Mouse (Mus musculus) heart, adult 2 months (tissue): ENCODE results near the gene Ccdc9. TPM values are rescaled to one million over a fixed set of nuclear protein-coding genes. Genes with fewer than 3 reads are reported as not detected.

Experiments used
- DNase-seq, 2 experiments: peaks; one replicate each; pipeline ENCODE4 v3.0.0; 2021
- H3K27ac ChIP-seq: fragments of 200-600 bp; 2 replicates; pipeline ENCODE4 v1.8.1; 2022
- H3K27me3 ChIP-seq: fragments of 200-500 bp; 2 replicates; pipeline ENCODE4 v1.6.1; 2012; ENCODE audit warnings: mild to moderate bottlenecking, low read length, inconsistent platforms, mixed read lengths; ENCODE audit not compliant: control insufficient read depth, insufficient read depth
- H3K36me3 ChIP-seq: fragments of 200-500 bp; 2 replicates; pipeline ENCODE4 v1.6.1; 2012; ENCODE audit warnings: low read length, inconsistent platforms; ENCODE audit not compliant: control insufficient read depth, insufficient read depth
- H3K4me1 ChIP-seq: fragments of 200-500 bp; 2 replicates; pipeline ENCODE4 v1.6.1; 2011; ENCODE audit warnings: low read length; ENCODE audit not compliant: control insufficient read depth, insufficient read depth
- H3K4me3 ChIP-seq: fragments of 200-600 bp; 2 replicates; pipeline ENCODE4 v1.8.1; 2022
- H3K79me2 ChIP-seq: fragments of 200-500 bp; replicated peaks from 2 replicates; pipeline ENCODE4 v1.6.1; 2012; ENCODE audit warnings: mild to moderate bottlenecking, inconsistent platforms, low read length, moderate library complexity, mixed read lengths; ENCODE audit not compliant: control insufficient read depth, insufficient read depth
- H3K9ac ChIP-seq: fragments of 200-500 bp; 2 replicates; pipeline ENCODE4 v1.6.1; 2012; ENCODE audit warnings: low read depth, mild to moderate bottlenecking, control low read depth, inconsistent platforms, low read length, mixed read lengths
- CTCF ChIP-seq: fragments of 200-600 bp; IDR thresholded peaks from 2 replicates; pipeline ENCODE4 v1.8.1; 2022; ENCODE audit warnings: antibody characterized with exemption, mild to moderate bottlenecking, moderate library complexity
- EP300 ChIP-seq: fragments of 200-500 bp; IDR thresholded peaks from 2 replicates; pipeline ENCODE4 v1.6.1; 2011; ENCODE audit warnings: low read depth, low read length, control low read depth; ENCODE audit not compliant: insufficient read depth
- POLR2A ChIP-seq: fragments of 200-500 bp; IDR thresholded peaks from 2 replicates; pipeline ENCODE4 v1.6.1; 2011; ENCODE audit warnings: mild to moderate bottlenecking, low read depth, low read length, control low read depth; ENCODE audit not compliant: insufficient read depth
- WGBS: fragments of 180-500 bp; shearing (Covaris S2); methylation state at CpG from one replicate; pipeline ENCODE4 v1.1.7; 2018; 5-methylcytosine and 5-hydroxymethylcytosine counted together
- intact Hi-C: fragments of 180-260 bp; cut with DNase I; formaldehyde crosslinking; loops from one replicate; pipeline ENCODE4 v1.15.1; 2025
- polyA plus RNA-seq: library from polyadenylated mRNA; depleted of rRNA; stranded (reverse); fragments of >200 nt; gene quantifications from 2 replicates; pipeline ENCODE4 v1.2.3, GENCODE M21; 2012
- total RNA-seq, 2 experiments: library from RNA; stranded (reverse); gene quantifications; 2 replicates each; pipeline ENCODE4 v1.2.3; 2021

Gene Ccdc9
- total and polyA plus RNA-seq, 3 experiments: 21.8 to 46.7 (median 33.1) TPM

DNA sequence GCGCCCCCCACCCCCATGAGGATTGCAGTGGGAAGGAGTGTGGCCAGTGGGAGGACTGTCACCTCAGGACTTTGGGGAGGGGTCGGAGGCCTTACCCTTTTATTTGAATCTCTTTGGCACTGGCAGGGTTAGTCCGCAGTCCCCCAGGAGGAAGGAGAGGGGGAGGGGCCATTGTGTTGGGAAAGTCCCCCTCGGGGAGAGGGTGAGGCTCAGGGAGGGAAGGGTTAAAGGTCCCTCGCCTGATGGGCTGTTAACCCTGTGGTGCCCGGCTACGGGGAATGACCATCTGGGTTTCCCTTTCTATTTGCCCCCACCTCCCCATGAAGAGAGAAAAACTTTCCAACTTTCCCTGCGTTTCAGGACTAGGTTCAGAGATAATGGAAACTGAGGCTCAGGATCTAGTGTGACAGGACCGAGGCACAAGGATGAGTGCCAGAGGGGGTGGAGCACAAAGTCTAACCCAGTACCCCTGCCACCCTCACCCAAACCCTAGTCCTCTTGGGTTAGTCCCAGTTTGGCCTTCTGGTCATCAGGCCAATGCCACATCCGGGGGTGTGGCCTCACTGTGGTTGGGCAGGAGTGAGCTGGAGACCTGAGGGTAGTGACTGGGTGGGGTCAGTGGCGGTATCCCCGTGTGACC, 26.2 kb upstream of the Ccdc9 start:
- Histone ChIP-seq H3K27ac (peak overlapping the region; percentile 100), H3K9ac (peak overlapping the region; percentile 100), H3K79me2 (no peaks in the 10 kb centered on the region), H3K36me3 (no peaks in the 10 kb centered on the region), H3K27me3 (no peaks in the 10 kb centered on the region), H3K4me3 (peak overlapping the region; percentile 83), H3K4me1 (peaks cover 12% of the 10 kb centered on the region)
- WGBS: 0% methylated on average over 12 of the region's 12 CpGs
- intact Hi-C loops: loop anchor here (1.0 to 10.0 kb wide), 3 partner anchors 89 to 422 kb away; partner anchors contain the start of genes Ap2s1 and Tmem160
- peak; percentile 84 to 88 for DNase-seq
- TF ChIP-seq EP300: no peak
- no peak for TF ChIP-seq CTCF
- TF ChIP-seq POLR2A: peak; percentile 72

- Histone ChIP-seq H3K36me3 (no peaks in the 10 kb centered on the region), H3K27ac (peak overlapping the region; percentile 100), H3K4me1 (peaks cover 12% of the 10 kb centered on the region), H3K79me2 (no peaks in the 10 kb centered on the region), H3K4me3 (peak overlapping the region; percentile 83), H3K27me3 (no peaks in the 10 kb centered on the region), H3K9ac (peak overlapping the region; percentile 100)
- intact Hi-C loops: loop anchor here (10.0 kb wide), 2 partner anchors 143 to 423 kb away; partner anchors contain the start of genes Ap2s1 and Tmem160
- TF ChIP-seq POLR2A (no peak; the same call in 1 of the 2 replicates), EP300 (no peak), CTCF (no peak)
- WGBS: under 1% methylated on average over 49 of the region's 49 CpGs
- DNase-seq: peak; percentile 78 to 83
Measured at GRCm38 (mm10) chr7:16312011-16312671, 25.5 kb upstream of the Ccdc9 start.

DNA sequence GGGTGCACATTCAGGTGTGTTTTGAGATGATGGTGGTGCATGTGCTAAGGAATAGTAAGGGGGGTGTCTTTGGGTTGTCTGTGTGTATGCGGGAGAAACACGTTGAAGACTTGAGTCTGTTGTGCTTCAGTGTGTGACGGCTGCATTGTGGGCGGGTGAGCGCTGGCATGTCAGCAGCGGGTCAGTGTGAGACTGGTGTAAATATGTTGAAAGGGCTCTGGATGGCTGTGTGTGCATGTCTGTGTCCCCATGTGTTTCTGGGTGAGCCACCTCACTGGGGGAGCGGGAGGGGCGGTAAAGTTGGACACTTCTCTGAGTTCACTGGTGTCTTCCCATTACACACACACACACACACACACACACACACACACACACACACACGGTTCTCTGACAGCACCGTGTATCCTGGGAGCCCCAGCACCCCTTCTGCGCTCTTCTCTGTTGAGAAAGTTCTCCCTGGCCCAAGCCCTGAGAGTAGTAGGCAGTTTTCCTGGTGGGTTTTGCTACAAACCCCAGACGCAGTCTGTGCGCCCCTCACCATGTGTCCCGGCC, 24.9 kb upstream of the Ccdc9 start:
- intact Hi-C loops: loop anchor here (10.0 kb wide), 2 partner anchors 143 to 423 kb away; partner anchors contain the start of genes Ap2s1 and Tmem160

DNA sequence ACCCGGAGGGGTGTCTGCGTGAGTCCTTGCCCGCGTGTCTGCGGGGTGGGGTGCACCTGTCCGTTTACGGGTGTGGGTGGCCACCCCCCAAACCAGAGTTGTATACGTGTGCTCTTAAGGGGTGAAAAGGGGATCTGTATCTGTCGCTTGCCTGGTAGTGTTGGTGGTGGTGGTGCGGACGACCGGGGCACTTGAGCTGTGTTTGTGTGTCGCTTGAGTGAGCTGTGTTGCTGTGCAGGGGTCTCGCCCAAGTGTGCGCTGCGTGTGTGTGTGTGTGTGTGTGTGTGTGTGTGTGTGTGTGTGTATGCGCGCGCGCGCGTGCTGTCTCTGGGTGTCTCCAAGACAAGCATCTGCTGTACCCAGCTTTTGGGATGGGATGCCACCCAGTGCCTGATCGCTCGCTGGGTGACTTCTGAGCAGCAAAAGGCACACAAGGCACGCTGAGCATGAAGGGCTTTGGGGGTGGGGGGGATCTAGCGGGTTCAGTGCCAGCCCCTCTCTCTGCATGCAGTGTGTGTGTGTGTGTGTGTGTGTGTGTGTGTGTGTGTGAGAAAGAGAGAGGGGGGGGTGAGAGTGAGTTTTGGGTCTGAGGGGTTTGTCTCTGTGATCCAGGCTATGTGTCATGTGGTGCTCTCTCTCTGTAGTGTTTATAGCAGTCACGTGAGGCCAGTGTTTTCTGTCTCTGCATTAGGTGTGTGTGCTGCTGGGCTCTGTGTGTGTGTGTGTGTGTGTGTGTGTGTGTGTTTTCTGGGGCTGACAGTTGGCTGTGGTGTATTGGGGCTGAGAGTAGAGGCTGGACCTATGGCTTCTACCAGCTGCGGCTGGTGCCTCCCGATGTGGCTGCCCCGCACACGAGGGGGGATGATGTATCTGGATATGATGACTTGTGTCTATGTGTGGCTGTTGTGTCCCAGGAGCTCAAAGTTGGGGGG, 24.2 kb upstream of the Ccdc9 start:
- TF ChIP-seq POLR2A: no peak
- TF ChIP-seq EP300: 0 out of 2 replicates have a peak, but pooled peaks have one; percentile 38
- no peaks in the 10 kb centered on the region for H3K27me3 ChIP-seq
- H3K4me3 ChIP-seq: peak overlapping the region; percentile 75
- under 1% methylated on average over 29 of the region's 31 CpGs for WGBS
- H3K36me3 ChIP-seq: no peaks in the 10 kb centered on the region
- peak; percentile 60 to 69 for DNase-seq
- H3K4me1 ChIP-seq: peaks cover 12% of the 10 kb centered on the region
- peak overlapping the region; percentile 100 for H3K9ac ChIP-seq
- intact Hi-C loops: loop anchor here (10.0 kb wide), 2 partner anchors 144 to 424 kb away; partner anchors contain the start of genes Ap2s1 and Tmem160
- H3K79me2 ChIP-seq: no peaks in the 10 kb centered on the region
- H3K27ac ChIP-seq: peak overlapping the region; percentile 95

More for the DNA sequence above, 24.9 kb upstream of the Ccdc9 start:
- Histone ChIP-seq H3K4me3 (peak overlapping the region; percentile 83), H3K27ac (peak overlapping the region; percentile 100), H3K36me3 (no peaks in the 10 kb centered on the region), H3K9ac (peak overlapping the region; percentile 100), H3K27me3 (no peaks in the 10 kb centered on the region), H3K4me1 (peaks cover 12% of the 10 kb centered on the region), H3K79me2 (no peaks in the 10 kb centered on the region)
- 3% methylated on average over 14 of the region's 14 CpGs for WGBS
- TF ChIP-seq EP300 (no peak), CTCF (no peak), POLR2A (no peak)
- DNase-seq: peak; percentile 59 to 68

DNA sequence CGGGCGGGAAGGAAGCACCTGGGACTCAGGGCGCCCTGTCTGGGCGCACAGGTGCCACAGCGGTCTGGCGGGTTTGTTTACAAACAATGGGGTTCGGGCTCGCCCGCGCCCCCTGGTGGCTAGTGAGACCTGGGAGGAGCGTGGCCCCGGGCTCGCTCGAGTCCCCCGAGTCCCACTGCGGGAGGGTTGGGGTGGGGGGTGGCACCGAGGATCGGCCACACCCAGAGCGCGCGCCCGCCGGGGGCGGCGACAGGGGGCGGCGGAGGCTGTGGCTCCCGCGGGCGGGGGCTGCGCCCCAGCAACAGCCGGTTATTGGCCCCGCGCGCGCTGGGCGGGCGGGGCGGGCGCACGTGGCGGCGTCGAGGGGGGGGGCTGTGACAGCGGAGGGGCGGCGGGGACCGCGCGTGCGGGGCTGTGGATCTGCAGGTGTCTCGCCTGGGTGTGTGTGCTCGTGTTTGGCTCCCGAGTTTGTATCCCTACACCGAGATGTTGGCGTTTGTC, 23.5 kb upstream of the Ccdc9 start:
- no peak for TF ChIP-seq EP300
- TF ChIP-seq CTCF: peak; percentile 81
- WGBS: under 1% methylated on average over 54 of the region's 56 CpGs
- intact Hi-C loops: loop anchor here (10.0 kb wide), 2 partner anchors 145 to 425 kb away; partner anchors contain the start of genes Ap2s1 and Tmem160

More for the DNA sequence above, 23.5 kb upstream of the Ccdc9 start:
- Histone ChIP-seq H3K27me3 (no peaks in the 10 kb centered on the region), H3K36me3 (no peaks in the 10 kb centered on the region), H3K9ac (peak overlapping the region; percentile 100), H3K4me3 (peak overlapping the region; percentile 75), H3K79me2 (no peaks in the 10 kb centered on the region), H3K27ac (peak overlapping the region; percentile 95), H3K4me1 (peaks cover 12% of the 10 kb centered on the region)
- peak; percentile 92 to 93 for DNase-seq
